Mouse (Mus musculus) forebrain, embryonic 15.5 days (tissue): ENCODE measurements around the gene Sema4f. TPM values are rescaled to one million over a fixed set of nuclear protein-coding genes. Genes with fewer than 3 reads are reported as not detected.

ENCODE experiments used
- ATAC-seq: fragments of 200-750 bp; cut with Nextera tagmentation; replicated peaks from 2 replicates; pipeline ENCODE4 v1.8.0; 2017; ENCODE audit warnings: mild to moderate bottlenecking, moderate TSS enrichment, moderate library complexity
- H3K27ac ChIP-seq: fragments of 300-500 bp; sonication (generic); replicated peaks from 2 replicates; pipeline ENCODE4 v1.5.1; 2015; ENCODE audit warnings: mild to moderate bottlenecking, inconsistent platforms
- H3K27me3 ChIP-seq: fragments of 300-500 bp; sonication (generic); 2 replicates; pipeline ENCODE4 v1.6.1; 2015; ENCODE audit warnings: inconsistent platforms
- H3K36me3 ChIP-seq: fragments of 300-500 bp; sonication (generic); 2 replicates; pipeline ENCODE4 v1.6.1; 2015; ENCODE audit warnings: mild to moderate bottlenecking, inconsistent platforms
- H3K4me1 ChIP-seq: fragments of 300-500 bp; sonication (generic); 2 replicates; pipeline ENCODE4 v1.6.1; 2015; ENCODE audit warnings: inconsistent platforms
- H3K4me2 ChIP-seq: fragments of 300-500 bp; sonication (generic); replicated peaks from 2 replicates; pipeline ENCODE4 v1.6.1; 2015; ENCODE audit warnings: mild to moderate bottlenecking, inconsistent platforms
- H3K4me3 ChIP-seq: fragments of 300-500 bp; sonication (generic); 2 replicates; pipeline ENCODE4 v1.5.1; 2015; ENCODE audit warnings: mild to moderate bottlenecking, inconsistent platforms
- H3K9ac ChIP-seq: fragments of 300-500 bp; sonication (generic); replicated peaks from 2 replicates; pipeline ENCODE4 v1.6.1; 2015; ENCODE audit warnings: mild to moderate bottlenecking, inconsistent platforms
- H3K9me3 ChIP-seq: fragments of 300-500 bp; sonication (generic); 2 replicates; pipeline ENCODE4 v1.6.1; 2016; ENCODE audit warnings: inconsistent platforms
- WGBS: fragments of 180-500 bp; shearing (Covaris S2); methylation state at CpG from one replicate; pipeline ENCODE4 v1.1.7; 2015; ENCODE audit warnings: mixed read lengths; 5-methylcytosine and 5-hydroxymethylcytosine counted together
- polyA plus RNA-seq: library from polyadenylated mRNA; unstranded; fragments of >200 nt; fragmentation: Nextera tagmentation; extraction: Ambion mirVana; gene quantifications from 2 replicates; pipeline ENCODE4 v1.2.1, GENCODE M21; 2015

The Sema4f gene
- polyA plus RNA-seq, 1 experiment from 2014 or later, result 14.9 TPM

- Histone ChIP-seq H3K27me3 (no peaks in the 10 kb centered on the region), H3K4me3 (no peak overlapping the region), H3K9ac (no peak overlapping the region), H3K27ac (no peak overlapping the region), H3K36me3 (peaks cover 13% of the 10 kb centered on the region), H3K4me2 (no peak overlapping the region), H3K4me1 (0 out of 2 replicates have a peak, but pooled peaks cover 3% of the 10 kb centered on the region), H3K9me3 (no peaks in the 10 kb centered on the region)
- WGBS, result 72% methylated on average over 7 of the region's 7 CpGs
- ATAC-seq, result no peak
These were observed 13.0 kb downstream of the Sema4f start for GRCm38 (mm10) chr6:82926528-82926927.

GRCm38 (mm10) chr6:82926106-82926505 is 13.5 kb downstream of the Sema4f start:
- 82% methylated on average over 10 of the region's 10 CpGs for WGBS
- H3K36me3 ChIP-seq, result peaks cover 9% of the 10 kb centered on the region
- no peak overlapping the region for H3K4me2 ChIP-seq
- H3K4me1 ChIP-seq, result 0 out of 2 replicates have a peak, but pooled peaks cover 3% of the 10 kb centered on the region
- no peaks in the 10 kb centered on the region for H3K9me3 ChIP-seq
- H3K27ac ChIP-seq, result no peak overlapping the region
- H3K27me3 ChIP-seq, result no peaks in the 10 kb centered on the region
- H3K9ac ChIP-seq, result no peak overlapping the region
- H3K4me3 ChIP-seq, result no peak overlapping the region
- ATAC-seq, result no peak

GRCm38 (mm10) chr6:82925005-82925404 is 14.6 kb downstream of the Sema4f start:
- no peak for ATAC-seq
- Histone ChIP-seq H3K4me3 (no peak overlapping the region), H3K4me1 (0 out of 2 replicates have a peak, but pooled peaks cover 3% of the 10 kb centered on the region), H3K27ac (no peak overlapping the region), H3K36me3 (peaks cover 9% of the 10 kb centered on the region), H3K9me3 (no peaks in the 10 kb centered on the region), H3K4me2 (no peak overlapping the region), H3K27me3 (no peaks in the 10 kb centered on the region), H3K9ac (no peak overlapping the region)
- WGBS, result 57% methylated on average over 3 of the region's 3 CpGs

GRCm38 (mm10) chr6:82921426-82922224 is 17.9 kb downstream of the Sema4f start:
- WGBS, result 76% methylated on average over 9 of the region's 9 CpGs
- Histone ChIP-seq H3K36me3 (peaks cover 9% of the 10 kb centered on the region), H3K27ac (no peak overlapping the region), H3K9me3 (no peaks in the 10 kb centered on the region), H3K4me3 (no peak overlapping the region), H3K4me2 (no peak overlapping the region), H3K27me3 (no peaks in the 10 kb centered on the region), H3K9ac (no peak overlapping the region), H3K4me1 (0 out of 2 replicates have a peak, but pooled peaks cover 10% of the 10 kb centered on the region)
- no peak for ATAC-seq

- Histone ChIP-seq H3K36me3 (peaks cover 8% of the 10 kb centered on the region), H3K27me3 (no peaks in the 10 kb centered on the region), H3K4me3 (no peak overlapping the region), H3K27ac (no peak overlapping the region), H3K4me1 (0 out of 2 replicates have a peak, but pooled peaks cover 8% of the 10 kb centered on the region), H3K4me2 (no peak overlapping the region), H3K9ac (no peak overlapping the region), H3K9me3 (no peaks in the 10 kb centered on the region)
- 72% methylated on average over 8 of the region's 8 CpGs for WGBS
- no peak for ATAC-seq
These were observed 20.0 kb downstream of the Sema4f start for GRCm38 (mm10) chr6:82919520-82919919.

GRCm38 (mm10) chr6:82918371-82918770 is 21.2 kb downstream of the Sema4f start:
- no peak for ATAC-seq
- Histone ChIP-seq H3K27me3 (no peaks in the 10 kb centered on the region), H3K36me3 (peaks cover 6% of the 10 kb centered on the region; the same call in 1 of the 2 replicates), H3K9ac (no peak overlapping the region), H3K27ac (no peak overlapping the region), H3K4me1 (0 out of 2 replicates have a peak, but pooled peaks cover 8% of the 10 kb centered on the region), H3K9me3 (no peaks in the 10 kb centered on the region), H3K4me3 (no peak overlapping the region), H3K4me2 (no peak overlapping the region)
- 85% methylated on average over 14 of the region's 14 CpGs for WGBS

- 0 out of 2 replicates have a peak, but pooled peaks cover 8% of the 10 kb centered on the region for H3K4me1 ChIP-seq
- H3K4me2 ChIP-seq, result no peak overlapping the region
- H3K27me3 ChIP-seq, result no peaks in the 10 kb centered on the region
- no peak overlapping the region for H3K9ac ChIP-seq
- peaks cover 6% of the 10 kb centered on the region; the same call in 1 of the 2 replicates for H3K36me3 ChIP-seq
- WGBS, result 16% methylated on average over 8 of the region's 8 CpGs
- peak; percentile 9; the same call in 1 of the 2 replicates for ATAC-seq
- H3K4me3 ChIP-seq, result no peak overlapping the region
- H3K27ac ChIP-seq, result peak overlapping the region; percentile 69; the same call in 1 of the 2 replicates
- H3K9me3 ChIP-seq, result no peaks in the 10 kb centered on the region
These were observed 21.8 kb downstream of the Sema4f start for GRCm38 (mm10) chr6:82917778-82918129.

- Histone ChIP-seq H3K36me3 (peaks cover 6% of the 10 kb centered on the region; the same call in 1 of the 2 replicates), H3K4me3 (no peak overlapping the region), H3K9me3 (no peaks in the 10 kb centered on the region), H3K27ac (peak overlapping the region; percentile 69), H3K4me2 (no peak overlapping the region), H3K9ac (no peak overlapping the region), H3K27me3 (no peaks in the 10 kb centered on the region), H3K4me1 (0 out of 2 replicates have a peak, but pooled peaks cover 8% of the 10 kb centered on the region)
- ATAC-seq, result peak; percentile 76
- WGBS, result 57% methylated on average over 26 of the region's 26 CpGs
These were observed 22.3 kb downstream of the Sema4f start for GRCm38 (mm10) chr6:82917076-82917777.

- Histone ChIP-seq H3K4me2 (no peak overlapping the region), H3K4me1 (0 out of 2 replicates have a peak, but pooled peaks cover 8% of the 10 kb centered on the region), H3K27ac (peak overlapping the region; percentile 69; the same call in 1 of the 2 replicates), H3K9ac (no peak overlapping the region), H3K36me3 (peaks cover 6% of the 10 kb centered on the region; the same call in 1 of the 2 replicates), H3K9me3 (no peaks in the 10 kb centered on the region), H3K27me3 (no peaks in the 10 kb centered on the region), H3K4me3 (no peak overlapping the region)
- no peak for ATAC-seq
- WGBS, result 87% methylated on average over 4 of the region's 4 CpGs
These were observed 23.1 kb downstream of the Sema4f start for GRCm38 (mm10) chr6:82916459-82916858.

- H3K4me3 ChIP-seq, result no peak overlapping the region
- no peak overlapping the region for H3K27ac ChIP-seq
- H3K4me2 ChIP-seq, result no peak overlapping the region
- H3K9ac ChIP-seq, result no peak overlapping the region
- 18% methylated on average over 3 of the region's 3 CpGs for WGBS
- H3K4me1 ChIP-seq, result 0 out of 2 replicates have a peak, but pooled peaks cover 8% of the 10 kb centered on the region
- no peaks in the 10 kb centered on the region for H3K9me3 ChIP-seq
- no peaks in the 10 kb centered on the region for H3K27me3 ChIP-seq
- peaks cover 6% of the 10 kb centered on the region; the same call in 1 of the 2 replicates for H3K36me3 ChIP-seq
- no peak for ATAC-seq
These were observed 23.7 kb downstream of the Sema4f start for GRCm38 (mm10) chr6:82915889-82916288.

- ATAC-seq, result no peak
- no peaks in the 10 kb centered on the region for H3K9me3 ChIP-seq
- no peak overlapping the region for H3K9ac ChIP-seq
- no peak overlapping the region for H3K27ac ChIP-seq
- no peak overlapping the region for H3K4me3 ChIP-seq
- peaks cover 6% of the 10 kb centered on the region; the same call in 1 of the 2 replicates for H3K36me3 ChIP-seq
- no peaks in the 10 kb centered on the region for H3K27me3 ChIP-seq
- no peak overlapping the region for H3K4me2 ChIP-seq
- 82% methylated on average over 28 of the region's 28 CpGs for WGBS
- 0 out of 2 replicates have a peak, but pooled peaks cover 8% of the 10 kb centered on the region for H3K4me1 ChIP-seq
These were observed 26.0 kb downstream of the Sema4f start for GRCm38 (mm10) chr6:82913336-82914247.
